Mouse (Mus musculus) cortical plate, adult 2 months (tissue): ENCODE data around the gene 2900026A02Rik.

ENCODE experiments used
- CTCF ChIP-seq: fragments of 200-500 bp; IDR thresholded peaks from 2 replicates; pipeline ENCODE4 v1.5.1; 2011; ENCODE audit warnings: mild to moderate bottlenecking, control low read depth, low read length; ENCODE audit not compliant: insufficient read depth; ENCODE audit errors: extremely low read depth
- POLR2A ChIP-seq: fragments of 200-500 bp; IDR thresholded peaks from 2 replicates; pipeline ENCODE4 v1.6.1; 2011; ENCODE audit warnings: mild to moderate bottlenecking, low read length, control low read depth; ENCODE audit not compliant: insufficient read depth; ENCODE audit errors: extremely low read depth

- TF ChIP-seq CTCF = no peak
- no peak for TF ChIP-seq POLR2A
These were observed 130.3 kb downstream of the 2900026A02Rik start for GRCm38 (mm10) chr5:113090750-113091149.
